Mouse (Mus musculus) bone marrow, adult 2 months (tissue): ENCODE data around the gene Zfhx2.
A peak's percentile ranks its signal among the peaks of the same experiment; 100 is the strongest.

Source experiments
- CTCF ChIP-seq: fragments of 200-500 bp; IDR thresholded peaks from 2 replicates; pipeline ENCODE4 v1.5.1; 2011; ENCODE audit warnings: low read length, control low read depth; ENCODE audit not compliant: control insufficient read depth, insufficient read depth
- POLR2A ChIP-seq: fragments of 200-500 bp; IDR thresholded peaks from 2 replicates; pipeline ENCODE4 v1.6.1; 2011; ENCODE audit warnings: low read depth, mild to moderate bottlenecking, control low read depth, low read length, borderline replicate concordance; ENCODE audit not compliant: control insufficient read depth

GRCm38 (mm10) chr14:55102253-55102785 is 10.2 kb upstream of the Zfhx2 start:
- TF ChIP-seq CTCF, result no peak
- TF ChIP-seq POLR2A, result peak; percentile 16; the same call in 1 of the 2 replicates
